In the genomic region with DNA sequence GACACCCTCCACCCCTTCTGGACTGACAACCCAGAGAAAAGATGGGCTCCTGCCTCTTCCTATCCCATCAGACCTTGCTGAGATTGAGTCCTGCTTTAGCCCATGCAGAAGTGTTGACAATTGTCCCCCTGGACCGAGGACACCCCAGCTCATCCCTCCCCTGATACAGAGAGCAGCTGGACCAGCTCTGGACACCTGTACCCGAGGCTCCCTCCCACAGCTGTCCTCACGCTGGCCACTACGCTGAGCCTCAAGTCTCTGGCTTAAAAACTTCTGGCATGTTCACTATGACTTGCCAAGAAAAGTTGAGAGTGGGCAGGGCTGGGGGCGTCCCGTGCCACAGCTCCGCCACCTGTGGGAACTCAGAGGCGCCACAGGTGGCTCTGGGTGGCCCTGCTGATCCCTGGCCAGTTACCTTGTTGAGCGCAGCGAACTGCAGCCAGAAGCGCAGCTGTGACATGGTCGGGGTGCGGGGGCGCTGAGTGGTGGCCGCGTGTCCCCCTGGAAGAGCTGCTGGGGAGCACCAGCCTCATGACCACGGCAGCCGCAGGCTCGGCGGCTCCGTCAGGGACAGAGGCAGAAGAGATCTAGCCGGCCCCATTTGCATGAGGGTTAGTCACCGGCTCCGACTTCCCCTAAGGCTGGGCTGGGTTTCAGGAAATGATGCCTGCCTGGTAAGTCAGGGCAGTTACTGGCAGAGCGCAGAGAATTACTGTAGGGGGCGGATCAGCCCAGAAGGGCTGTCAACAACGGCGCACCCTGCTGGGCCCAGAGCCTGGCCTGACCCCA, we compare ENCODE assay signal across 8 mouse cellular contexts. TPM values are rescaled to one million over a fixed set of nuclear protein-coding genes. Genes with fewer than 3 reads are reported as not detected.
DNase-seq lines count a peak whose midpoint lies in the region; ATAC-seq and TF ChIP-seq lines count a peak whose summit lies in the region.

No protein-coding gene starts in this region.

- TF ChIP-seq POLR2A in brain, embryonic 14.5 days (IDR thresholded peaks at IDR 0.05; ENCODE audit: borderline replicate concordance, extremely low read depth, insufficient read depth, insufficient read length, poor library complexity, severe bottlenecking), result no peak
- TF ChIP-seq POLR2A in liver, adult 2 months (IDR thresholded peaks at IDR 0.05; ENCODE audit: extremely low read depth, insufficient read depth, low read length), result no peak

- H3K27me3 ChIP-seq in liver, adult 2 months (ENCODE audit: control insufficient read depth, insufficient read depth, low read length), result no peaks in the 10 kb centered on the region

- WGBS in liver, adult 2 months, result 64% methylated on average over 28 of the region's 28 CpGs

- no peak for TF ChIP-seq CTCF in brain, embryonic 14.5 days (IDR thresholded peaks at IDR 0.05; ENCODE audit: borderline replicate concordance, extremely low read depth, insufficient read depth, insufficient read length)
- peak; percentile 40 for TF ChIP-seq CTCF in liver, adult 2 months (IDR thresholded peaks at IDR 0.05; ENCODE audit: low read depth, low read length)

- peaks cover 37% of the 10 kb centered on the region for H3K4me1 ChIP-seq in liver, adult 2 months (ENCODE audit: control insufficient read depth, insufficient read depth, low read length)

- H3K36me3 ChIP-seq in liver, adult 2 months (ENCODE audit: control insufficient read depth, insufficient read depth, low read length), result peaks cover 4% of the 10 kb centered on the region; the same call in 1 of the 2 replicates

- DNase-seq in retina, embryonic 14.5 days (ENCODE audit: low spot score), result peak; percentile 33
- DNase-seq in retina, postnatal 1 day, result no peak
- peak; percentile 24 for DNase-seq in brain, embryonic 14.5 days (ENCODE audit: low read depth)
- DNase-seq in kidney, adult 11 months, result peak; percentile 72
- DNase-seq in liver, adult 2 months (ENCODE audit: extremely low read depth, low read depth, low spot score), result no peak
- DNase-seq in natural killer cell, adult 2 months (ENCODE audit: low spot score in 2 of 2), result peak; percentile 85 to 91
- peak; percentile 78 for DNase-seq in thymus, postnatal 4 days

- ATAC-seq in granulocyte monocyte progenitor cell, adult 5-6 weeks (replicated peaks; ENCODE audit: poor library complexity, severe bottlenecking), result peak; percentile 78

- H3K79me2 ChIP-seq in liver, adult 2 months (ENCODE audit: control insufficient read depth, insufficient read depth, low read length), result peaks cover 7% of the 10 kb centered on the region; the same call in 1 of the 2 replicates

- peak overlapping the region; percentile 67 for H3K4me3 ChIP-seq in liver, adult 2 months (ENCODE audit: insufficient read depth, low read depth, low read length)

- H3K27ac ChIP-seq in liver, adult 2 months (replicated peaks; ENCODE audit: insufficient read depth, low read depth, low read length), result peak overlapping the region; percentile 65

- peak overlapping the region; percentile 78 for H3K9ac ChIP-seq in liver, adult 2 months (ENCODE audit: low read depth, low read length)

RNA-seq across cellular contexts. Expression of a gene that starts 28.0 kb away (rescaled TPM):
- 376 and 484 TPM in 2 replicates for polyA plus RNA-seq in brain, embryonic 14.5 days (2012; rRNA removed)
- 278 and 280 TPM in 2 replicates for total RNA-seq in granulocyte monocyte progenitor cell, adult 5-6 weeks (2014; fragmentation: Nextera tagmentation)
- total RNA-seq in granulocyte monocyte progenitor cell, adult 5-6 weeks (2017), result 397 and 420 TPM in 2 replicates
- total RNA-seq in liver, adult 2 months (2014; rRNA removed), result 712 and 752 TPM in 2 replicates
- 535 and 559 TPM in 2 replicates for polyA plus RNA-seq in liver, adult 2 months (2012; rRNA removed)

RNA-seq across cellular contexts. Expression of a gene that starts 30.4 kb away (rescaled TPM):
- 30.2 and 31.1 TPM in 2 replicates for polyA plus RNA-seq in brain, embryonic 14.5 days (2012; rRNA removed)
- 42.4 and 43.6 TPM in 2 replicates for total RNA-seq in granulocyte monocyte progenitor cell, adult 5-6 weeks (2014; fragmentation: Nextera tagmentation)
- 18.0 and 24.5 TPM in 2 replicates for total RNA-seq in granulocyte monocyte progenitor cell, adult 5-6 weeks (2017)
- total RNA-seq in liver, adult 2 months (2014; rRNA removed), result 8.9 and 11.8 TPM in 2 replicates
- polyA plus RNA-seq in liver, adult 2 months (2012; rRNA removed), result 19.2 and 25.9 TPM in 2 replicates

RNA-seq across cellular contexts. Expression of a gene that starts 35.4 kb away (rescaled TPM):
- polyA plus RNA-seq in brain, embryonic 14.5 days (2012; rRNA removed), result 216 and 272 TPM in 2 replicates
- 96.6 and 105 TPM in 2 replicates for total RNA-seq in granulocyte monocyte progenitor cell, adult 5-6 weeks (2014; fragmentation: Nextera tagmentation)
- total RNA-seq in granulocyte monocyte progenitor cell, adult 5-6 weeks (2017), result 79.7 and 86.7 TPM in 2 replicates
- 26.4 and 39.1 TPM in 2 replicates for total RNA-seq in liver, adult 2 months (2014; rRNA removed)
- 71.1 and 74.6 TPM in 2 replicates for polyA plus RNA-seq in liver, adult 2 months (2012; rRNA removed)

RNA-seq across cellular contexts. Expression of a gene that starts 40.6 kb away (rescaled TPM):
- polyA plus RNA-seq in brain, embryonic 14.5 days (2012; rRNA removed), result 112 and 127 TPM in 2 replicates
- 94.5 and 150 TPM in 2 replicates for total RNA-seq in granulocyte monocyte progenitor cell, adult 5-6 weeks (2014; fragmentation: Nextera tagmentation)
- 121 and 132 TPM in 2 replicates for total RNA-seq in granulocyte monocyte progenitor cell, adult 5-6 weeks (2017)
- total RNA-seq in liver, adult 2 months (2014; rRNA removed), result 71.5 and 75.0 TPM in 2 replicates
- 96.8 and 110 TPM in 2 replicates for polyA plus RNA-seq in liver, adult 2 months (2012; rRNA removed)

RNA-seq across cellular contexts. Expression of a gene that starts 58.6 kb away (rescaled TPM):
- 3.4 and 3.8 TPM in 2 replicates for polyA plus RNA-seq in brain, embryonic 14.5 days (2012; rRNA removed)
- total RNA-seq in granulocyte monocyte progenitor cell, adult 5-6 weeks (2014; fragmentation: Nextera tagmentation), result 109 and 133 TPM in 2 replicates
- total RNA-seq in granulocyte monocyte progenitor cell, adult 5-6 weeks (2017), result 110 and 120 TPM in 2 replicates
- 4.5 and 4.6 TPM in 2 replicates for total RNA-seq in liver, adult 2 months (2014; rRNA removed)
- polyA plus RNA-seq in liver, adult 2 months (2012; rRNA removed), result 7.7 and 10.9 TPM in 2 replicates

Comparison
In these comparisons a context has a peak if more than half of its experiments do, and no peak if none do; other contexts are left out.
1. DNase-seq: peak in retina, embryonic 14.5 days (single experiment), brain, embryonic 14.5 days (single experiment), kidney, adult 11 months (single experiment), natural killer cell, adult 2 months (2 of 2) and thymus, postnatal 4 days (single experiment); none in retina, postnatal 1 day (single experiment) and liver, adult 2 months (single experiment).